Mouse (Mus musculus): ENCODE data around the gene Esyt1.

Esyt1 gene

GRCm38 (mm10) chr10:128474366-128474765 is 51.3 kb downstream of the Esyt1 start:
- no peak for DNase-seq

DNA sequence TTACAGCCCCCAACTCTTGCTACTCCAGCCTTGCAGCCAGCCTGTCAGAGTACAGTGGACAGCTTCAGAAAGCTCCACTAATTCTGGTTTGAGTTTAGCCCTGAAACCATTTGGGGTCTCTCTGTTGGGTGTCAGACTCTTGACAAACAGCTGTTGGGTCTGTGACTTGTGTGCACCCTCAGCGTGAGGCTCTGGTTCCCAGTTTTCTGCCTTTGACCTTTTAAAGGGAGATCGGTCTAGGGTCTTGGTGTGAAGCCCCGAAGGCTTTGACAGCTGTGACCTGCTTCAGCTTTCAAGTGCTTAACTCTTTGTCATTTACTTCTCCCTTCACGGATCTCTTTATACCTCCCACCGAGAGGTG is 65.4 kb downstream of the Esyt1 start:
- peak; percentile 20 for DNase-seq
